Mouse (Mus musculus) MEL (cell line): ENCODE data around the gene Msi2. TPM values are rescaled to one million over a fixed set of nuclear protein-coding genes. Genes with fewer than 3 reads are reported as not detected.

Experiments used
- DNase-seq: peaks from one replicate; pipeline ENCODE4 v3.0.0; 2011; ENCODE audit warnings: low read depth, low spot score
- H3K27ac ChIP-seq: 2 replicates; pipeline ENCODE4 v1.5.1; 2012; ENCODE audit warnings: low read depth, mild to moderate bottlenecking, control low read depth, low read length, moderate library complexity; ENCODE audit not compliant: control insufficient read depth
- H3K27me3 ChIP-seq, 2 experiments: fragments of 150-350 bp in 1 of 2; sonication (generic) in 1 of 2; 2 replicates each; pipeline ENCODE4 v1.6.1; 2012; ENCODE audit warnings: low read length in 2 of 2, mild to moderate bottlenecking in 2 of 2, improper control_type of control experiment in 1 of 2, moderate library complexity in 1 of 2; ENCODE audit not compliant: insufficient read depth in 2 of 2, control insufficient read depth in 1 of 2
- H3K36me3 ChIP-seq, 2 experiments: 2 replicates each; pipeline ENCODE4 v1.6.1; 2012 to 2014; ENCODE audit warnings: low read length in 2 of 2, improper control_type of control experiment in 1 of 2, inconsistent platforms in 1 of 2, mild to moderate bottlenecking in 1 of 2; ENCODE audit not compliant: insufficient read depth in 2 of 2, control insufficient read depth in 1 of 2
- H3K4me1 ChIP-seq, 2 experiments: fragments of 150-350 bp in 1 of 2; sonication (generic) in 1 of 2; 2 replicates each; pipeline ENCODE4 v1.6.1; 2012; ENCODE audit warnings: low read length in 2 of 2, improper control_type of control experiment in 1 of 2, mild to moderate bottlenecking in 1 of 2; ENCODE audit not compliant: insufficient read depth in 2 of 2, control insufficient read depth in 1 of 2
- H3K4me3 ChIP-seq, 2 experiments: fragments of 150-350 bp in 1 of 2; sonication (generic) in 1 of 2; 2 replicates each; pipeline ENCODE4 v1.5.1; 2012; ENCODE audit warnings: low read depth in 2 of 2, low read length in 2 of 2, mild to moderate bottlenecking in 2 of 2, moderate library complexity in 2 of 2, control low read depth in 1 of 2, improper control_type of control experiment in 1 of 2; ENCODE audit not compliant: control insufficient read depth in 1 of 2, insufficient read depth in 1 of 2
- H3K79me2 ChIP-seq: 2 replicates; pipeline ENCODE4 v1.6.1; 2012; ENCODE audit warnings: mild to moderate bottlenecking, low read length, moderate library complexity; ENCODE audit not compliant: control insufficient read depth, poor library complexity, insufficient read depth
- H3K9ac ChIP-seq: 2 replicates; pipeline ENCODE4 v1.6.1; 2012; ENCODE audit warnings: low read depth, mild to moderate bottlenecking, control low read depth, low read length, moderate library complexity; ENCODE audit not compliant: control insufficient read depth, poor library complexity, severe bottlenecking
- H3K9me3 ChIP-seq: fragments of 150-350 bp; sonication (generic); replicated peaks from 2 replicates; pipeline ENCODE4 v1.6.1; 2012; ENCODE audit warnings: mild to moderate bottlenecking, low read length, improper control_type of control experiment, moderate library complexity; ENCODE audit not compliant: insufficient read depth
- CHD2 ChIP-seq: IDR thresholded peaks from 2 replicates; pipeline ENCODE4 v1.6.1; 2011; ENCODE audit warnings: low read length, improper control_type of control experiment
- E2F4 ChIP-seq: IDR thresholded peaks from 2 replicates; pipeline ENCODE4 v1.6.1; 2011; ENCODE audit warnings: low read depth, low read length, improper control_type of control experiment, borderline replicate concordance
- GABPA ChIP-seq: IDR thresholded peaks from 2 replicates; pipeline ENCODE4 v1.6.1; 2012; ENCODE audit warnings: low read depth, mild to moderate bottlenecking, inconsistent platforms, low read length, improper control_type of control experiment, moderate library complexity
- JUND ChIP-seq: IDR thresholded peaks from 2 replicates; pipeline ENCODE4 v1.6.1; 2011; ENCODE audit warnings: low read depth, mild to moderate bottlenecking, improper control_type of control experiment, low read length
- KAT2A ChIP-seq: conservative IDR thresholded peaks from 2 replicates; pipeline ENCODE4 v1.6.1; 2012; ENCODE audit warnings: low read depth, low read length, improper control_type of control experiment, inconsistent platforms
- MAFK ChIP-seq: IDR thresholded peaks from 2 replicates; pipeline ENCODE4 v1.6.1; 2011; ENCODE audit warnings: low read depth, mild to moderate bottlenecking, low read length, improper control_type of control experiment, borderline replicate concordance
- MAX ChIP-seq: IDR thresholded peaks from 2 replicates; pipeline ENCODE4 v1.6.1; 2011; ENCODE audit warnings: low read length, improper control_type of control experiment
- MAZ ChIP-seq: IDR thresholded peaks from 2 replicates; pipeline ENCODE4 v1.6.1; 2012; ENCODE audit warnings: low read depth, mild to moderate bottlenecking, inconsistent platforms, low read length, improper control_type of control experiment
- NRF1 ChIP-seq: IDR thresholded peaks from 2 replicates; pipeline ENCODE4 v1.6.1; 2014; ENCODE audit warnings: low read depth, mild to moderate bottlenecking, inconsistent platforms, low read length, improper control_type of control experiment, moderate library complexity; ENCODE audit not compliant: poor library complexity, insufficient read depth, severe bottlenecking
- POLR2AphosphoS5 ChIP-seq: IDR thresholded peaks from 2 replicates; pipeline ENCODE4 v1.6.1; 2012; ENCODE audit warnings: low read depth, borderline replicate concordance, mild to moderate bottlenecking, inconsistent platforms, low read length, moderate library complexity, mixed read lengths
- RAD21 ChIP-seq: IDR thresholded peaks from 2 replicates; pipeline ENCODE4 v1.6.1; 2011; ENCODE audit warnings: mild to moderate bottlenecking, low read depth, low read length, improper control_type of control experiment
- RCOR1 ChIP-seq: IDR thresholded peaks from 2 replicates; pipeline ENCODE4 v1.6.1; 2012; ENCODE audit warnings: low read depth, mild to moderate bottlenecking, inconsistent platforms, low read length, improper control_type of control experiment
- SIN3A ChIP-seq: IDR thresholded peaks from 2 replicates; pipeline ENCODE4 v1.6.1; 2012; ENCODE audit warnings: low read length, improper control_type of control experiment, inconsistent platforms
- TAL1 ChIP-seq: IDR thresholded peaks from 2 replicates; pipeline ENCODE4 v1.6.1; 2012; ENCODE audit warnings: mild to moderate bottlenecking, inconsistent platforms, low read length, moderate library complexity, mixed read lengths
- UBTF ChIP-seq: IDR thresholded peaks from 2 replicates; pipeline ENCODE4 v1.6.1; 2012; ENCODE audit warnings: low read depth, mild to moderate bottlenecking, inconsistent platforms, low read length, improper control_type of control experiment, moderate library complexity, borderline replicate concordance; ENCODE audit not compliant: insufficient read depth
- USF2 ChIP-seq, 2 experiments: IDR thresholded peaks; 2 replicates each; pipeline ENCODE4 v1.6.1; 2011 to 2012; ENCODE audit warnings: improper control_type of control experiment in 2 of 2, low read length in 2 of 2, borderline replicate concordance in 1 of 2, inconsistent platforms in 1 of 2, low read depth in 1 of 2, mild to moderate bottlenecking in 1 of 2; ENCODE audit not compliant: insufficient read depth in 1 of 2
- ZC3H11A ChIP-seq: IDR thresholded peaks from 2 replicates; pipeline ENCODE4 v1.6.1; 2012; ENCODE audit warnings: low read depth, mild to moderate bottlenecking, inconsistent platforms, low read length, improper control_type of control experiment
- ZMIZ1 ChIP-seq: IDR thresholded peaks from 2 replicates; pipeline ENCODE4 v1.6.1; 2012; ENCODE audit warnings: low read depth, mild to moderate bottlenecking, inconsistent platforms, low read length, improper control_type of control experiment, moderate library complexity
- polyA plus RNA-seq, 2 experiments: library from polyadenylated mRNA; stranded (reverse) in 1 of 2; unstranded in 1 of 2; fragments of >175 nt in 1 of 2; fragments of >200 nt in 1 of 2; gene quantifications; 2 replicates each; pipeline versions ENCODE4 v1.2.1 to v1.2.4; 2012; ENCODE audit warnings: low replicate concordance in 2 of 2, low read depth in 1 of 2; ENCODE audit not compliant: insufficient read length in 2 of 2, insufficient read depth in 1 of 2, missing spikeins in 1 of 2
- total RNA-seq: library from RNA; depleted of rRNA; stranded (reverse); fragments of 300-350 nt; gene quantifications from 2 replicates; pipeline ENCODE4 v1.2.3, GENCODE M21; 2012

Gene Msi2
- total and polyA plus RNA-seq, 3 experiments: 16.2 to 29.7 TPM; not detected in 1

DNA sequence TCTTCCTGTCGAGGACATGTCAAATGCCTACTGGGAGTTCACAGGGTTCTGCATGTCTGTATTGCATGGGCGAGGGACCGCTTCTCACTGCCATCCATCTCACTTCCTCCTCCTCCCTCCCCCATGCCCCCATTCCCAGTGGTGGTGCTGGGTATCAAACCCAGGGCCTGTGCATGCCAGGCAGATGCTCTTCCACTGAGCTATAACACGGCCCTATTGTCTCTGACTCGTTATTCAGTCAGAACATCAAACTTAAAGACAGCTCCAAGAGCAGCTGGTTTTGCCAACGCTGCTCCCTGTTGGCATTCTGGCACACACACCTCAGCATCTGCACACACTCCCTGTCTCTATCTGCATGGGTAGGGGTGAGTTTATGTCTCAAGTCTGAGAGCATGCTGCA, 317.0 kb downstream of the Msi2 start:
- TF ChIP-seq RCOR1 (no peak), RAD21 (no peak), CHD2 (no peak), MAZ (no peak), UBTF (no peak)
- H3K79me2 ChIP-seq: no peaks in the 10 kb centered on the region
- H3K9me3 ChIP-seq: no peaks in the 10 kb centered on the region
- no peak overlapping the region for H3K27ac ChIP-seq
- no peak overlapping the region for H3K4me3 ChIP-seq
- H3K9ac ChIP-seq: no peak overlapping the region
- H3K4me1 ChIP-seq: peaks cover 0 to 6% of the 10 kb centered on the region in 2 experiments; a peak in 2 of 4 replicates
- no peak for DNase-seq
- H3K36me3 ChIP-seq: no peaks in the 10 kb centered on the region
- no peaks in the 10 kb centered on the region for H3K27me3 ChIP-seq

DNA sequence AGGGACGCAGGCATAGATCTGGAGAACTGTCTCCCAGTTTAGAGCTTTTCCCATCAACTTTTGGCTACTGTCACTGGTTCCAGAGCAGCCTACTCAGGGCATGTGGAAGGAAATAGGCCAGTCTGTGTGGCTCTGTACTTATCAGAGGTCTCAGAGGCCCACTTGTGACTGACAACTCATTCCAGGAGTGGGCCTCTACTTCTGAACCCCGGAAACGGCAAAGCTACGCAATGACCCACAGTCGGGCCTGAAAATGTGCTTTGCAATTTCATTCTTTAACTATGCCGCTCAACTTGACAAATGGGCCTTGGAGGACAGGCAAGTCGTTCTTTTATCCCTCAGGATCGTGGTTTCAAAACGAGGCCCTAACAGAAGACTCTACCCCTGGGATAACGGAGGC, 317.4 kb downstream of the Msi2 start:
- H3K79me2 ChIP-seq: no peaks in the 10 kb centered on the region
- H3K4me3 ChIP-seq: no peak overlapping the region
- H3K36me3 ChIP-seq: no peaks in the 10 kb centered on the region
- no peaks in the 10 kb centered on the region for H3K9me3 ChIP-seq
- no peak overlapping the region for H3K27ac ChIP-seq
- TF ChIP-seq E2F4 (no peak), SIN3A (no peak), USF2 (IDR thresholded peaks at IDR 0.05; ENCODE audit: borderline replicate concordance in 1 of 2, insufficient read depth in 1 of 2, low read depth in 1 of 2, low read length in 2 of 2) (no peak), JUND (no peak), UBTF (no peak), ZMIZ1 (no peak), KAT2A (no peak), MAFK (no peak), MAX (no peak), GABPA (no peak), ZC3H11A (no peak), POLR2AphosphoS5 (no peak), TAL1 (no peak), NRF1 (no peak)
- no peak overlapping the region for H3K9ac ChIP-seq
- peaks cover 0 to 6% of the 10 kb centered on the region in 2 experiments; a peak in 2 of 4 replicates for H3K4me1 ChIP-seq
- no peaks in the 10 kb centered on the region for H3K27me3 ChIP-seq
- no peak for DNase-seq
